Mouse (Mus musculus): ENCODE results near the gene Insr.

Insr gene

GRCm38 (mm10) chr8:3232601-3233000, 46.8 kb downstream of the Insr start:
- CTCF ChIA-PET: interaction anchor here (0.7 kb wide), 1 partner anchor 20 kb away, joined by 9 read pairs; no protein-coding TSS in a partner anchor

- CTCF ChIA-PET: interaction anchor here (0.6 kb wide), 1 partner anchor 32 kb away, joined by 10 read pairs; no protein-coding TSS in a partner anchor
Measured at GRCm38 (mm10) chr8:3230118-3231060, 49.0 kb downstream of the Insr start.

- CTCF ChIA-PET: interaction anchor here (0.7 kb wide), 1 partner anchor 167 kb away, joined by 3 read pairs; no protein-coding TSS in a partner anchor
Measured at GRCm38 (mm10) chr8:3227423-3227822, 52.0 kb downstream of the Insr start.

- CTCF ChIA-PET: interaction anchor here (0.7 kb wide), 1 partner anchor 57 kb away, joined by 5 read pairs; no protein-coding TSS in a partner anchor
Measured at GRCm38 (mm10) chr8:3225731-3226130, 53.7 kb downstream of the Insr start.

- CTCF ChIA-PET: no interaction called here
Measured at GRCm38 (mm10) chr8:3225184-3225583, 54.2 kb downstream of the Insr start.

- CTCF ChIA-PET: no interaction called here
Measured at GRCm38 (mm10) chr8:3222636-3222965, 56.8 kb downstream of the Insr start.

- CTCF ChIA-PET: interaction anchor here (0.6 to 0.7 kb wide), 3 partner anchors 27 to 237 kb away, joined by 3 to 4 read pairs (median 3); no protein-coding TSS in a partner anchor
Measured at GRCm38 (mm10) chr8:3221960-3222635, 57.3 kb downstream of the Insr start.

- CTCF ChIA-PET: interaction anchor here (0.6 to 0.7 kb wide), 3 partner anchors 26 to 238 kb away, joined by 3 to 4 read pairs (median 3); no protein-coding TSS in a partner anchor
Measured at GRCm38 (mm10) chr8:3221047-3221959, 58.1 kb downstream of the Insr start.

- CTCF ChIA-PET: no interaction called here
Measured at GRCm38 (mm10) chr8:3220502-3220901, 58.9 kb downstream of the Insr start.

GRCm38 (mm10) chr8:3219921-3220411, 59.5 kb downstream of the Insr start:
- CTCF ChIA-PET: no interaction called here

GRCm38 (mm10) chr8:3219266-3219665, 60.2 kb downstream of the Insr start:
- CTCF ChIA-PET: no interaction called here

- CTCF ChIA-PET: no interaction called here
Measured at GRCm38 (mm10) chr8:3216541-3217092, 62.8 kb downstream of the Insr start.

- CTCF ChIA-PET: no interaction called here
Measured at GRCm38 (mm10) chr8:3215561-3215960, 63.9 kb downstream of the Insr start.

GRCm38 (mm10) chr8:3214601-3215000, 64.8 kb downstream of the Insr start:
- CTCF ChIA-PET: no interaction called here

GRCm38 (mm10) chr8:3211456-3211855, 68.0 kb downstream of the Insr start:
- CTCF ChIA-PET: no interaction called here

GRCm38 (mm10) chr8:3209960-3210359, 69.5 kb downstream of the Insr start:
- CTCF ChIA-PET: no interaction called here

GRCm38 (mm10) chr8:3209268-3209667, 70.1 kb downstream of the Insr start:
- CTCF ChIA-PET: no interaction called here

GRCm38 (mm10) chr8:3208729-3209128, 70.7 kb downstream of the Insr start:
- CTCF ChIA-PET: interaction anchor here (0.7 kb wide), 1 partner anchor 42 kb away, joined by 7 read pairs; no protein-coding TSS in a partner anchor

- CTCF ChIA-PET: no interaction called here
Measured at GRCm38 (mm10) chr8:3204758-3205443, 74.5 kb downstream of the Insr start.

- CTCF ChIA-PET: interaction anchor here (0.7 kb wide), 1 partner anchor 9 kb away, joined by 5 read pairs; no protein-coding TSS in a partner anchor
Measured at GRCm38 (mm10) chr8:3202792-3203191, 76.6 kb downstream of the Insr start.
